10 mouse cellular contexts compared by ENCODE assay signal in genomic region chr6:140282285-140282577, GRCm38 (mm10).
A peak's percentile ranks its signal among the peaks of the same experiment; 100 is the strongest.
DNase-seq lines count a peak whose midpoint lies in the region; ATAC-seq and TF ChIP-seq lines count a peak whose summit lies in the region.
"Had no signal": no experiment of that assay in that cellular context is flagged by ENCODE, and none has a peak within 500 bp of the region (broad histone marks: within the 10 kb centered on the region; RNA-seq: fewer than 3 reads in every experiment).

No protein-coding gene starts in this region.

- WGBS in forebrain, embryonic 12.5 days = 39% methylated on average over 7 of the region's 7 CpGs
- 64% methylated on average over 7 of the region's 7 CpGs for WGBS in intestine, embryonic 15.5 days

- peak overlapping the region; percentile 7; the same call in 1 of the 2 replicates for H3K27ac ChIP-seq in layer of hippocampus, adult 2 months
- 0 out of 2 replicates have a peak overlapping the region, but pooled peaks have one; percentile 5 for H3K27ac ChIP-seq in forebrain, embryonic 12.5 days
- peak overlapping the region; percentile 86 for H3K27ac ChIP-seq in intestine, embryonic 15.5 days
- H3K27ac ChIP-seq: liver, embryonic 14.5 days had no signal

- H3K4me1 ChIP-seq in forebrain, embryonic 12.5 days = peaks cover 13% of the 10 kb centered on the region
- H3K4me1 ChIP-seq in intestine, embryonic 15.5 days (replicated peaks) = peaks cover 10% of the 10 kb centered on the region

- no peaks in the 10 kb centered on the region for H3K9me3 ChIP-seq in forebrain, embryonic 12.5 days
- no peaks in the 10 kb centered on the region for H3K9me3 ChIP-seq in intestine, embryonic 15.5 days

- no peak for TF ChIP-seq CTCF in layer of hippocampus, adult 2 months (conservative IDR thresholded peaks at IDR 0.05)

- H3K9ac ChIP-seq in forebrain, embryonic 12.5 days = no peak overlapping the region
- H3K9ac ChIP-seq in intestine, embryonic 15.5 days = no peak overlapping the region
- H3K9ac ChIP-seq: liver, embryonic 14.5 days had no signal

- no peak for DNase-seq in layer of hippocampus, adult 2 months (ENCODE audit: low spot score in 2 of 2)
- no peak for DNase-seq in layer of hippocampus, postnatal 36 days
- peak; percentile 49 for DNase-seq in brain, adult 2 months (ENCODE audit: low read depth, low spot score)
- DNase-seq in urinary bladder, postnatal 4 days (ENCODE audit: low spot score in 2 of 2) = no peak
- DNase-seq: adrenal gland, postnatal 36 days; cerebellum, adult 9-10 months had no signal

- H3K36me3 ChIP-seq in forebrain, embryonic 12.5 days (replicated peaks) = no peaks in the 10 kb centered on the region
- no peaks in the 10 kb centered on the region for H3K36me3 ChIP-seq in intestine, embryonic 15.5 days

- H3K4me3 ChIP-seq in layer of hippocampus, adult 2 months = no peak overlapping the region; the same call in 1 of the 2 replicates
- H3K4me3 ChIP-seq in forebrain, embryonic 12.5 days (replicated peaks) = no peak overlapping the region
- H3K4me3 ChIP-seq in intestine, embryonic 15.5 days (replicated peaks) = no peak overlapping the region

- H3K27me3 ChIP-seq in forebrain, embryonic 12.5 days = no peaks in the 10 kb centered on the region
- H3K27me3 ChIP-seq in intestine, embryonic 15.5 days (replicated peaks) = no peaks in the 10 kb centered on the region

- H3K4me2 ChIP-seq in forebrain, embryonic 12.5 days = peak overlapping the region; percentile 11
- H3K4me2 ChIP-seq in intestine, embryonic 15.5 days (replicated peaks) = no peak overlapping the region

- 0 out of 2 replicates have a peak, but pooled peaks have one; percentile 40 for ATAC-seq in forebrain, embryonic 12.5 days (ENCODE audit: low FRiP score)
- ATAC-seq in intestine, embryonic 15.5 days = no peak
- ATAC-seq in inflammation-experienced regulatory T-cells, adult 6 months = no peak

Comparison
In these comparisons a context has a peak if more than half of its experiments do, and no peak if none do; other contexts are left out.
1. H3K27ac ChIP-seq: peak in every context shown above with its lines; median percentile 86 in intestine, embryonic 15.5 days; 7 in layer of hippocampus, adult 2 months; 5 in forebrain, embryonic 12.5 days.